Mouse (Mus musculus): ENCODE data around the gene Dus2.

DNA sequence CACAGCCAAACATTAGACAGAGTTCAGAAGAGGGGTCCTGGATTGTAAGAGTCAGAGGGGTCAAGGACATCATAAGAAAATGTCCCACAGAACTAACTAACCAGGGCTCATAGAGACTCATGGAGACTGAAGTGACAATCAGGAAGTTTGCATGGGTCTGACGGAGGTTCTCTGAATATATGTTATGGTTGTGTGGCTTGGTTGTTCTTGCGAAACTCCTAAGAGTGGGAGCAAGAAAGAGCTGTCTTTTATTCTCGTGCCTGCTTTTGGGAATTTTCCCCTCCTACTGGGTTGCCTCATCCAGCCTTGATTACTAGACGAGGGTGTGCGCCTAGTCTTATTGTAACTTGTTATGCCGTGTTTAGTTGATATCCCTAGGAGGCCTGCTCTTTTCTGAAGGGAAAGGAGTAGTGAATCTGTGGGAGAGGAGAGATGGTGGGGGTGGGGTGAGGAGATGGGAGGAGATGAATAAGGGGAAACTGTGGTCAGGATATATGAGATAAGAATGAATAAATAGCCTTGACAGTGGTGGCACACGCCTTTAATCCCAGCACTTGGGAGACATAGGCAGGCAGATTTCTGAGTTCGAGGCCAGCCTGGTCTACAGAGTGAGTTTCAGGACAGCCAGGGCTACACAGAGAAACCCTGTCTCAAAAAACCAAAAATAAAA is 13.5 kb downstream of the Dus2 start:
- TF ChIP-seq CTCF (IDR thresholded peaks at IDR 0.05; ENCODE audit: borderline replicate concordance, control insufficient read depth, extremely low read depth, insufficient read depth, low read length, poor library complexity) = no peak
- TF ChIP-seq POLR2A (IDR thresholded peaks at IDR 0.05; ENCODE audit: control insufficient read depth, extremely low read depth, insufficient read depth, low read length, poor library complexity) = no peak

Data from thymus, adult 2 months (tissue).